ENCODE assay signal across 8 mouse cellular contexts in genomic region chr4:83524843-83525689, GRCm38 (mm10). TPM values are rescaled to one million over a fixed set of nuclear protein-coding genes. Genes with fewer than 3 reads are reported as not detected.
A peak's percentile ranks its signal among the peaks of the same experiment; 100 is the strongest.
DNase-seq lines count a peak whose midpoint lies in the region; ATAC-seq and TF ChIP-seq lines count a peak whose summit lies in the region.

Gene Ccdc171, plus strand, starts transcription at chr4:83525545.

- peak within 1 kb of the TSS; percentile 98 for H3K27ac ChIP-seq in forebrain, postnatal 0 days (ENCODE audit: low read depth, low read length)
- H3K27ac ChIP-seq in lung, embryonic 16.5 days (ENCODE audit: low read length), result peak within 1 kb of the TSS; percentile 90

- no peaks in the 10 kb centered on the region for H3K27me3 ChIP-seq in G1E (ENCODE audit: insufficient read depth, low read length)
- H3K27me3 ChIP-seq in forebrain, postnatal 0 days (ENCODE audit: insufficient read depth, low read length), result no peaks in the 10 kb centered on the region
- H3K27me3 ChIP-seq in lung, embryonic 16.5 days (ENCODE audit: control insufficient read depth, insufficient read depth, low read depth, low read length), result no peaks in the 10 kb centered on the region

- H3K4me1 ChIP-seq in G1E (ENCODE audit: insufficient read depth, low read depth, low read length), result peaks cover 29% of the 10 kb centered on the region
- 0 out of 2 replicates have a peak, but pooled peaks cover 5% of the 10 kb centered on the region for H3K4me1 ChIP-seq in forebrain, postnatal 0 days (ENCODE audit: insufficient read depth)
- no peaks in the 10 kb centered on the region for H3K4me1 ChIP-seq in lung, embryonic 16.5 days (replicated peaks; ENCODE audit: control insufficient read depth, insufficient read depth, low read length)

- peak within 1 kb of the TSS; percentile 95 for H3K4me2 ChIP-seq in forebrain, postnatal 0 days (ENCODE audit: low read depth)
- H3K4me2 ChIP-seq in lung, embryonic 16.5 days (ENCODE audit: low read depth, low read length), result peak within 1 kb of the TSS; percentile 94

- TF ChIP-seq CTCF in G1E (IDR thresholded peaks at IDR 0.05; ENCODE audit: low read depth, low read length), result no peak
- TF ChIP-seq CTCF in forebrain, postnatal 0 days (IDR thresholded peaks at IDR 0.05; ENCODE audit: low read depth), result 0 out of 2 replicates have a peak, but pooled peaks have one; percentile 14

- peak within 1 kb of the TSS; percentile 81 for H3K4me3 ChIP-seq in G1E (ENCODE audit: low read depth, low read length)
- H3K4me3 ChIP-seq in forebrain, postnatal 0 days (ENCODE audit: low read depth, low read length), result peak within 1 kb of the TSS; percentile 48
- H3K4me3 ChIP-seq in lung, embryonic 16.5 days (ENCODE audit: low read length), result peak within 1 kb of the TSS; percentile 79

- H3K9ac ChIP-seq in forebrain, postnatal 0 days, result peak within 1 kb of the TSS; percentile 69
- peak within 1 kb of the TSS; percentile 89 for H3K9ac ChIP-seq in lung, embryonic 16.5 days (ENCODE audit: low read length)

- H3K36me3 ChIP-seq in G1E (replicated peaks), result no peaks in the 10 kb centered on the region
- no peaks in the 10 kb centered on the region for H3K36me3 ChIP-seq in forebrain, postnatal 0 days (ENCODE audit: insufficient read depth)
- H3K36me3 ChIP-seq in lung, embryonic 16.5 days (ENCODE audit: control insufficient read depth, insufficient read depth, low read length), result no peaks in the 10 kb centered on the region

- no peaks in the 10 kb centered on the region for H3K9me3 ChIP-seq in G1E (replicated peaks)
- H3K9me3 ChIP-seq in forebrain, postnatal 0 days (ENCODE audit: low read length), result no peaks in the 10 kb centered on the region
- H3K9me3 ChIP-seq in lung, embryonic 16.5 days (ENCODE audit: control insufficient read depth, low read length), result no peaks in the 10 kb centered on the region

- WGBS in forebrain, postnatal 0 days, result 2% methylated on average over 72 of the region's 73 CpGs
- WGBS in lung, embryonic 16.5 days, result under 1% methylated on average over 56 of the region's 73 CpGs

- DNase-seq in G1E (ENCODE audit: low spot score), result peak; percentile 88
- peak; percentile 93 to 97 for DNase-seq in cerebellum, adult 18-20 months
- peak; percentile 99 for DNase-seq in forebrain, postnatal 0 days
- DNase-seq in layer of hippocampus, adult 9-10 months (ENCODE audit: low spot score), result peak; percentile 69
- DNase-seq in ovary, postnatal 10 days (ENCODE audit: low spot score), result peak; percentile 90
- peak; percentile 94 for DNase-seq in thymus, postnatal 10 days (ENCODE audit: low spot score in 2 of 2)

- peak; percentile 75 for ATAC-seq in G1E (ENCODE audit: extremely low read depth, insufficient number of reproducible peaks, low FRiP score, poor library complexity, severe bottlenecking)
- peak; percentile 95 for ATAC-seq in forebrain, postnatal 0 days
- ATAC-seq in hematopoietic stem cell, adult 5-6 weeks (replicated peaks in 1 of 2; ENCODE audit: insufficient read depth in 1 of 2, low FRiP score in 2 of 2, low TSS enrichment in 1 of 2, low read depth in 1 of 2, poor library complexity in 2 of 2, severe bottlenecking in 2 of 2), result peak; percentile 85 to 86
- peak; percentile 98 for ATAC-seq in lung, embryonic 16.5 days (ENCODE audit: low read depth)

RNA-seq across cellular contexts. Expression of gene Ccdc171, which starts in this region (rescaled TPM):
- 10.7 and 15.0 TPM in 2 replicates for total RNA-seq in G1E (2014; fragmentation: Nextera tagmentation)
- total RNA-seq in G1E (2017), result 5.6 and 7.8 TPM in 2 replicates
- 1.4 and 1.8 TPM in 2 replicates for polyA plus RNA-seq in G1E (2012)
- 3.9 and 4.6 TPM in 2 replicates for total RNA-seq in forebrain, postnatal 0 days (2014; rRNA removed)
- 1.5 and 2.9 TPM in 2 replicates for polyA plus RNA-seq in forebrain, postnatal 0 days (2015; fragmentation: Nextera tagmentation; extraction: Ambion mirVana)
- 21.8 and 30.6 TPM in 2 replicates for total RNA-seq in hematopoietic stem cell, adult 5-6 weeks (2017)
- 3.4 and 4.5 TPM in 2 replicates for polyA plus RNA-seq in lung, embryonic 16.5 days (2015; fragmentation: Nextera tagmentation; extraction: Ambion mirVana)

Comparison
In these comparisons a context has a peak if more than half of its experiments do, and no peak if none do; other contexts are left out.
1. Peak in every context shown above with its lines: DNase-seq, ATAC-seq, H3K4me3 ChIP-seq and H3K27ac ChIP-seq.